Mouse (Mus musculus) left cerebral cortex, postnatal 25 days (tissue): ENCODE measurements at regions not wholly inside any gene's neighbourhood (a gene's known extent, or its start where the extent isn't known, plus 50 kb on each side); places are given as distances from the start of the nearest gene placed in this dataset.

Experiments used
- DNase-seq, 2 experiments: peaks; one replicate each; pipeline ENCODE4 v3.0.0; 2022; ENCODE audit warnings: low spot score in 2 of 2, mixed read lengths in 1 of 2
- intact Hi-C: fragments of 180-260 bp; cut with DNase I; formaldehyde crosslinking; loops from one replicate; pipeline ENCODE4 v1.15.1; 2025

GRCm38 (mm10) chr1:77227800-77228199 lies 287.1 kb downstream of the Epha4 start:
- intact Hi-C loops, result no loop called here
- no peak for DNase-seq

DNA sequence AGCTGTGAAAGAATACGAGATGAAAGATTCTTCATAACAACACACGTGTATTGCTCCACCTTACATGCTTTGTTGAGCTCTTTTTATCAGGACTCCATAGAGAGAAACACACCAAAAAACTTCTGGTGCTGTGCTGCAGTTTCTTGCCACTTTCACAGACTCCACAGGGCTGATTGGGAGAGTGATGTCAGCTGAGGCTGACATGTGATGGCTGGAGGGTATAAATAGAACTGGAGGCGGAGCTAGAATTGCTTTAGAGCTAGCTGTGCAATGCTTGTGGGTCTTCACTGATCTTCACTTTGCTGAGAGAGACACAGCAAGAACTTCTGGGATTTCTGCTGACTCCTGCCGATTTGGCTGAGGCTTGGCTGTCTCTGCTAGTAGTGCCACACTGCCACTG lies 285.3 kb downstream of the Epha4 start:
- intact Hi-C loops, result no loop called here

DNA sequence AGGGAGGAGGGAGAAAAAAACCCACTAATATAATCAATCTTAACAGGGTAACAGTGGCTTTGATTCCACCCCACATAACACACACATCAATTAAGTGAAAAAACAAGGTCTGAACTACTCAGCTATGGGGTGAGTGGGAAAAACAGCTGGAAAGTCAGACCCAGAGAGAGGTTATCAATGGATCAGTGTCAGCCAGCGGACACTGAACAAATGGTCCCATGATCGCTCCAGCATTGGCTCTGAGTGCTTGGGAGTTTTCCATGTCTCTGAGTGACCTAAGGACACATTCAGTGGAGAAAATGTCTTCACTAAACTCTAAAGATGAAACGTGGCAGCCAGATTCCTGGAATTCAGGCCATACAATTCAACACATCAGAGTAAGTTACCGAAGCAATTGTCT lies 281.9 kb downstream of the Epha4 start:
- DNase-seq, result no peak
- intact Hi-C loops, result no loop called here

More for the DNA sequence above, 285.3 kb downstream of the Epha4 start:
- DNase-seq, result no peak

DNA sequence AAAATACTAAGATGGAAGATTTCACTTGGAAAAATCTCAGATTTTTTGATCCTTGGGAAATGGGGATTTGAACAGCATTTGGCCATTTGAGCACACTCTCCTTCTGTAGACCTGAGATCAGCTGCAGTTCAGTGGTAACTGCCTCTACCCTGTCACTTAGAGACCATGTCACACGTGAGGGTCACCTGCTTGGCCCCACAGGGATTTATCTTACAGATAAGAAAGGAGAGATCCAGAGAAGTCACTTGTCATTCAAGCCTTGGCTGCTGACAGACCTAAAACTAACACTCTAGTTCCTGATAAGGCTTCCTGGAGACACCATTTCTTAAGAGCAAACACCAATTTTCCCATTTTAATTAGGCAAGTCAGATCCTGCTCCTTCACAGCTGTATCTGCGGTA lies 270.2 kb downstream of the Epha4 start:
- DNase-seq, result no peak
- intact Hi-C loops, result no loop called here

GRCm38 (mm10) chr1:77246047-77246446 lies 268.8 kb downstream of the Epha4 start:
- no peak for DNase-seq
- intact Hi-C loops, result no loop called here

DNA sequence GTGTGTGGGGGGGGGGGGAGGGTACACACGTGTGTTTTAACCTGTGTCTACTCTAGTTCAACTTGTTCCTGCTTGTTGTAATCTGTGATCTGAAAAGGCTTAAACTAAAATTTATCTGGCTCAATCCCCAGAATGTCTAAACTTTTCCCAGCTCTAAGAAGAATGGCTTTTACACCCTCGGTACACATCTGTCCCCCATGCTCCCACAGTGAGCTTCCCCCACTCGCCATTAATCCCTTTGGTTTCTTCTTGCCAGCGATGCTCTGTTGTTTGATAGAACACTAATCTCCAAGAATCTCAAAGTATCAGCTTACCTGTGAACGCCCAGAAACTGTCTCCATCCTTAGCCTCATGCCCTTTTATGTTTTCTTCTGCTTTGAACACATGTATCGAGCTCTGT lies 260.6 kb downstream of the Epha4 start:
- intact Hi-C loops, result no loop called here
- no peak for DNase-seq

DNA sequence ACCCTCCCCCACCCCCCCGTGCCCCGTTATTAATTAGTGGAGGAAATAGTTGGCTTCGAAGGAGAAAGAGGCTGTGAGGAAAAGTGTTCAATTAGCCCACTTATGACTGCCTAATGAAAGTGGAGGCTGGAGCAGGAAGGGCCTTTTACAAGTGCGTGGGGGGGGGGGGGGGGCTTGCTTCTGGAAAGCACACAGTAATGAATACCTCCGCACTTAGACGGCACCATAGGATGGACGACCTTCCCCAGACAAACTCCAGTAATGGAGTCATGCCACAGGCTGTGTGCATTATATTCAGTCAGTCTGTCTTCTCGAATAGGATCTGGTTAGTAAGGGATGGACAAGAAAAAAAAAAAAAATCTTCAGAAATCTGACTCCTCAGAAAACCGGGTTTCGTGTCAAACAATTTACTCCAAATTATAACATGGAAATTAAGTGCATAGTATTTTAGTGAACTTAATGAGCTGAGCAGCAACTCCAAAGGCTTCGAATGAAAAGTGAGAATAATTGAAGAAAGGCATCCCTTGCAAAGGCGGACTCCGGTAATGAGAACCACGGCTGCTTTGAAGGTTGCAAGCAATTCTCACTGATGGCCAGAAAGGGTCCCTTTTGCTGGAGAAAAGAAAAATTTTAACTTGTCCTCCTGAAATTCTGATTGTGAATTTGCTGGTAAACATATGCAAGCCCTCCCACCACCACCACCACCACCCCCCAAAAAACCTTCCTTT lies 258.6 kb downstream of the Epha4 start:
- intact Hi-C loops, result no loop called here
- DNase-seq, result no peak

GRCm38 (mm10) chr1:77258730-77259310 lies 256.1 kb downstream of the Epha4 start:
- intact Hi-C loops, result no loop called here
- DNase-seq, result no peak

DNA sequence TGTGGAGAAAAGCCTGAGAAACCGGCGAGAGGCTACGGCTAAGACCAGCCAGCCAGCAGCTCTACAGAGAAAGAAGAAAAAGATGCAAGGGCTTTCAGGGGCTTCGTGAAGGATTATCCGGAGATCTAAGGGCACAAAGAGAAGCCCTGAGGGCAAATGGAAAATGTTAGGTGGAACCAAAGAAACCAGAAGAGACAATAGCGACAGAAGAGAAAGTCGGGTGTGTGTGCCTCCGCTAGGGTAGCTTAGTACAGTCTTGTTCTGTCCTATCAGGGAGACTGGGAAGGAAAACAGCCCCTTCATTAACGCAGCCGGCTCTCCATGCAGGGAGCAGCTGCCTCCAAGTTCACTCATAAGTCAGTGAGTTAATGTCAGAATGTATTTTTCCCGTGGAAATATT lies 255.1 kb downstream of the Epha4 start:
- intact Hi-C loops, result no loop called here
- DNase-seq, result no peak

DNA sequence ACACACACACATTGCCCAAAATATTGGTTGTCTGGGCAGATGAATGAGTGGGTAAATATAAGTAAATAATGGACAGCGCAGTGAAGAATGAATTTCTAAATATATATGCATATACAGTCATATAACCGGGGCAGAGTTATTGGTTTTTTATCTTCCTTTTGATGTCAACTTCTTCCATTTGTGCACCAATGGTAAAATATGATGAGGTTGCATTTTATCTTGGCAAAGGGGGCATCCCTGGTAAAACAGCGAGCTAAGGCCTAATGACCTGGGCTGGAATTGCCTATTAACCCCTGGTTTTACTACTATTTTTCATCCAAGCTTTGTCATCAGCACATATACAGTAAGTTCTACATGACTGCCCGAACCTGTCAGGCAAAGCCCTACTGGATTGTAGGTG lies 253.2 kb downstream of the Epha4 start:
- DNase-seq, result no peak
- intact Hi-C loops, result no loop called here

DNA sequence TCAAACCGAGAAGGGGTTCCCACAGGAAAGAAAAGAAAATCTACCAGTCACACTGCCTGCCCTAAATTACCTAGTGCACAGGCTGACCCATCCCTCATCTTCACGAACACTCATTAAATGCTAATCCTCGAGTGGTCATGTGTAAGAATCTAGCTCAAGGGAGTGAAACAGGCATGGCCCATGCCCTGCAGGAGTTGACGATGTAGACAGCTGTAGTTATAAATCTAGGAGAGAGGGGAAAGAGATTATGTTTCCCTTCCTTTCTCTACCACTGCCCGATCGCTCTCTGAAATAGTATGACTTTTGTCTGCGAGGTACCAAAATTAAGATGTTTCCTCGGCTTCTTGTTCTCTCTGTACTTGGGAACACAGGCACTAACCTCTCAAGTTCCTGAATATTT lies 249.2 kb downstream of the Epha4 start:
- intact Hi-C loops, result no loop called here
- no peak for DNase-seq

DNA sequence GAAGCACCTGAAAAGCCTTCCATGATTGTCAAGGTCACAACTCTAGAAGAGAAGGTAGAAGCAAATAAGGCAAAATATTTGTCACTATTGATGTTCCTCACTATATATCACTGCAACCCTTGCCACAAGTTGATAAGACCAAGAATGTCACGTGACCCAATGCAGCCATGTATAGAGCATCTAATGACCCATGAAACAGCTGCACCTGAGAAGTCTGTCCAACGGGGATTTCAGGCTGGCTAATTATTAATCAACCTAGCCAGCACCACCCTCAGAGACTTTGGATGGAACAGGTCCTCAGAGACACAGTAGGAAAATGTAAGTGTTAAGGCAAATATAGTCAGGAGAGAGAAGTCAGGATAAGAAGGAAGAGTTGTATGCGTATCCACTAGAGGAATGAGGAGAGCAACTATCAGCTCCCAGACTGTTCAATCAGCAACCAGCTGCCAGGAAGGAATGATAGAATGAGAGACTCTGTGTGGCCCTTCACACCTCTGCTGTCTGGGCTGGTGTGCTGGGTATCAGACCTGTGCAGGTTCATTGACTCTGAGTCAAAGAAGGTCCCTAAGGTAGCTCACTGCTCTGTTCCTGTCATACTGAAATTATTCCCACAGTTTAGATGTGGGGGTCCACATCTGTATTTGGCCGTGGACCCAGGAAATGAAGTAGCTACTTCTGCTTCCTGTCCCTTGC lies 247.4 kb downstream of the Epha4 start:
- intact Hi-C loops, result no loop called here
- DNase-seq, result no peak

DNA sequence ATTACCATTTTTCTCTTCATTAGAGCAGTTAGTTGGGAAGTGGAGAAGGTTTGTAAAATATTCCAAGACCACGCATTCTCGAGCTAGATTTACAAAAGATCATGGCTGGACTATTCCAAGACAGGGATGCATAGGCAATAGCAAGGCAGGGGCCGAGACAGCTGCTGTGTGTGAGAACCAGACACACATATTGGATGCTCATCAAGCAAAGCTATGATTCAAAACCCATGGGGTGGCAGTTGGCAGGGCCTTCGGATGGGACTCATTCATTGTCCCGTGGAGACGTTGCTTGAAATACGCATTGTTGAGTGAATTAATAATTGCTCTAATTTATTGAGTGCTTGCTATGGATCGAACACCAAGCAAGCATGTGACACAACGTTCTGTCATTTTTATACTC lies 239.6 kb downstream of the Epha4 start:
- intact Hi-C loops, result no loop called here
- no peak for DNase-seq

DNA sequence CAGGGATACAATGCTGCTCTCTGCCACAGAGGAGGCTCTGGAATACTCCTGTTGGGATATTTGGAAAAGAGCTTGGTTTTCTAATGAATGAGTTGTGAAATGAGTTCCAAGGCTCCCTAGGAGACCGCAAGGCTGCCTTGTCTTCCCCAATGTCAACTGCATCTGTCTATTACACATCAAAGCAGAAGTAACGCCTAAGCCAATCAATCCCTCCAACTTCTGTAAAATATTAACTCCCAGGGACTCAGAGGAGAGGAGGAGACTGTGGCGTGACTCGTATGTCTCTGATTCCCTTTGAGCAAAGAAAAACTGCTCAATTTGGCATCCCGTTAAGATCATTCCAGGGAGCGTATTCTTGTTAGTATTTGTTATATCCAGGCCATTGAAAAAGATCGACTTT lies 235.3 kb downstream of the Epha4 start:
- intact Hi-C loops, result no loop called here
- DNase-seq, result no peak

- intact Hi-C loops, result no loop called here
- peak in 1 of 2 experiments; percentile 47 for DNase-seq
Observed at GRCm38 (mm10) chr1:77280373-77281038, 234.4 kb downstream of the Epha4 start.

GRCm38 (mm10) chr1:77281741-77282140 lies 233.1 kb downstream of the Epha4 start:
- intact Hi-C loops, result no loop called here
- DNase-seq, result no peak

DNA sequence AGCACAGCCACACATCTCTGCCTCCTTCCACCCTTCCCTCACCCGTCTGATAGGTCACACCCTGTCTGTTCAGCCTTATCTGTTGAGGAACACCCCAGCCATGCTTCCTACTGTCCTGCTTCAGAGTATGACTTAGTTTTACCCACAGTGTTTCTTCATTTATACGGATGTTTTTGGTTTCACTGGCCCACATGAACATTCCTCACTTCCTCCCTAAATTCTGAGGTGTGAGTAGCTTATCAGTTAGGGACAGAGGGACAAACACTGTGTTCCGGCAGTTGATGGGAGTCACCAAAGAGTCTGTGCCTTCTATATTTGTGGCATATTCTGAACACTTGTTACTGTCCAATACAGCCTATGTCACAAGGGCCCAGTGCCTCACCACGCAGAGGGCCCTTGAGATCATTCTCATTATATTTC lies 216.2 kb downstream of the Epha4 start:
- no peak for DNase-seq
- intact Hi-C loops, result no loop called here

- DNase-seq, result no peak
- intact Hi-C loops, result no loop called here
Observed at GRCm38 (mm10) chr1:77300806-77301205, 214.1 kb downstream of the Epha4 start.

DNA sequence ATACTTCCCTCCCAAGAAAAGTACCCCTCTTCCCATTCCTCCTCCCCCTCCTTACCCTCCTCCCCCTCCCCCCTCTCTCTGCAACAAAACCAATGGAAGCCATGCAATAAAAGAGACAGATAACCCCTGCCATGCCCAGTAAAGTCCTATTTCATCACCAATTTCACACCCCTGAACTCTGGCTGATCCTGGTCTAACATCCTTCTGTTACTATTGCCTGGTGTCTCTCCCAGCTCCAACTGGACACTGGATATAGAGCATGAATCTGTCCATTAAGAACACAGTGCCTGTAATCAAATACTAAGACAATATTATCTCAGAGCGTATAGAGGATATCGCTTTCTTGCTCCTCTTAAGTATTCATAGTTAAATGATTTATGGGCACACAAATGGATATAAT lies 210.1 kb downstream of the Epha4 start:
- intact Hi-C loops, result no loop called here

GRCm38 (mm10) chr1:77307745-77308144 lies 207.1 kb downstream of the Epha4 start:
- no peak for DNase-seq
- intact Hi-C loops, result no loop called here

More for the DNA sequence above, 210.1 kb downstream of the Epha4 start:
- no peak for DNase-seq

- intact Hi-C loops, result no loop called here
- no peak for DNase-seq
Observed at GRCm38 (mm10) chr1:77313119-77313518, 201.8 kb downstream of the Epha4 start.
